Mouse (Mus musculus) lung, postnatal 0 days (tissue): ENCODE results near the gene 4933425L06Rik. TPM values are rescaled to one million over a fixed set of nuclear protein-coding genes. Genes with fewer than 3 reads are reported as not detected.

Source experiments
- ATAC-seq: fragments of 200-750 bp; cut with Nextera tagmentation; 2 replicates; pipeline ENCODE4 v1.8.0; 2017; ENCODE audit warnings: moderate library complexity
- DNase-seq: peaks from one replicate; pipeline ENCODE4 v3.0.0-alpha.2; 2016; ENCODE audit warnings: low spot score
- H3K27ac ChIP-seq: fragments of 300-500 bp; sonication (generic); 2 replicates; pipeline ENCODE4 v1.5.1; 2014; ENCODE audit warnings: antibody characterized with exemption, mild to moderate bottlenecking, low read length, mixed read lengths
- H3K27me3 ChIP-seq: fragments of 300-500 bp; sonication (generic); replicated peaks from 2 replicates; pipeline ENCODE4 v1.6.1; 2014; ENCODE audit warnings: low read length, mixed read lengths; ENCODE audit not compliant: insufficient read depth
- H3K36me3 ChIP-seq: fragments of 300-500 bp; sonication (generic); 2 replicates; pipeline ENCODE4 v1.6.1; 2014; ENCODE audit warnings: low read length, mixed read lengths; ENCODE audit not compliant: insufficient read depth
- H3K4me1 ChIP-seq: fragments of 300-500 bp; sonication (generic); 2 replicates; pipeline ENCODE4 v1.6.1; 2014; ENCODE audit warnings: antibody characterized with exemption, low read depth, low read length, mixed read lengths; ENCODE audit not compliant: insufficient read depth
- H3K4me2 ChIP-seq: fragments of 300-500 bp; sonication (generic); replicated peaks from 2 replicates; pipeline ENCODE4 v1.6.1; 2014; ENCODE audit warnings: low read depth, mild to moderate bottlenecking, low read length, moderate library complexity, mixed read lengths
- H3K4me3 ChIP-seq: fragments of 300-500 bp; sonication (generic); 2 replicates; pipeline ENCODE4 v1.5.1; 2014; ENCODE audit warnings: low read depth, low read length
- H3K9ac ChIP-seq: fragments of 300-500 bp; sonication (generic); replicated peaks from 2 replicates; pipeline ENCODE4 v1.6.1; 2014; ENCODE audit warnings: low read depth, mild to moderate bottlenecking
- H3K9me3 ChIP-seq: fragments of 300-500 bp; sonication (generic); 2 replicates; pipeline ENCODE4 v1.6.1; 2016; ENCODE audit warnings: low read length, mixed read lengths
- CTCF ChIP-seq: IDR thresholded peaks from 2 replicates; pipeline ENCODE4 v1.5.1; 2016; ENCODE audit warnings: antibody characterized with exemption, mild to moderate bottlenecking
- EP300 ChIP-seq: IDR thresholded peaks from 2 replicates; pipeline ENCODE4 v1.6.1; 2016; ENCODE audit warnings: antibody characterized with exemption, mild to moderate bottlenecking, control low read depth
- WGBS: fragments of 180-500 bp; shearing (Covaris S2); extraction: QIAGEN DNeasy Blood & Tissue Kit; methylation state at CpG from one replicate; pipeline ENCODE4 v1.1.7; 2014; 5-methylcytosine and 5-hydroxymethylcytosine counted together
- polyA plus RNA-seq: library from polyadenylated mRNA; unstranded; fragments of >200 nt; fragmentation: Nextera tagmentation; extraction: Ambion mirVana; gene quantifications from 2 replicates; pipeline ENCODE4 v1.2.1, GENCODE M21; 2015

Gene 4933425L06Rik
- polyA plus RNA-seq, 1 experiment from 2014 or later: not detected

DNA sequence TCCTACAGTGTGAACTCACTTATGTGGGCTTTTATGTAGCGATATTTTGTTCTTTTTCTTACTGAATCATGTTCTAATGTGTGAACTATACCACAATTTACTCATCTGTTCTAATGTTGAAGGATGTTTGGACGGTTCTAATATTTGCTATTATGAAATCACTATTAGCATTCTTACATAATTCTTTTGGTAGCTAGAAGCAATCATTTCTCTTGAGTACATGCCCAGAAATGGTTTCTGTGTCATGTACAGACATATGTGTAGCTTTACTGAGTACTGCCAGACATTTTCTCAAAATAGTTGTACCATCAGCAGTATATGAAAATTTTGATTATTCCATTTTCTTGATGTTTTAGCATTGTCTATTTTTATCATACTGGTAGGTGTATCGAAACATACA is 7.4 kb downstream of the 4933425L06Rik start:
- ATAC-seq: no peak

DNA sequence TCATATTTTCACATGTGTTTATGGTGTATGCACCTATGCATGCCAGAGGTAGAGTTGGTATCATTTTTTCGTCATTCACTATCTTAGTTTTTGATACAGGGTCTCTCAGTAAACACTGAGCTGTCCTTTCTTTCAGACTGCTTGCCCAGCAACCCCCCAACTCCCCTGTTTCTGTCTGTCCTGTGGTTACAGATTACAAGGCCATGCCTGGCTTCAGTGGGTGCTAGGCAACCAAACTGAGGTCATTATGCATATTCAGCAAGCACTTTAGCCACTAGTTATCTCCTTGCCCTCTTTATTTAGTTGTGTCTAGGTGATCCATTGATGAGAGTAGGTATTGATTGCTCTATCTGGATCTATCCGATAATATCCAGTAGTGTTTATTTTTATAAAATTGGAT is 14.4 kb downstream of the 4933425L06Rik start:
- Histone ChIP-seq H3K4me2 (no peak overlapping the region), H3K36me3 (no peaks in the 10 kb centered on the region), H3K27ac (no peak overlapping the region), H3K9me3 (no peaks in the 10 kb centered on the region), H3K4me1 (no peaks in the 10 kb centered on the region), H3K4me3 (no peak overlapping the region), H3K27me3 (no peaks in the 10 kb centered on the region), H3K9ac (no peak overlapping the region)
- ATAC-seq (no peak), DNase-seq (no peak)
- no peak for TF ChIP-seq EP300
- TF ChIP-seq CTCF: no peak
- WGBS: 60% methylated on average over 2 of the region's 2 CpGs

More for the DNA sequence above, 7.4 kb downstream of the 4933425L06Rik start:
- Histone ChIP-seq H3K9me3 (no peaks in the 10 kb centered on the region), H3K4me3 (no peak overlapping the region), H3K4me1 (no peaks in the 10 kb centered on the region), H3K36me3 (no peaks in the 10 kb centered on the region), H3K4me2 (no peak overlapping the region), H3K27me3 (no peaks in the 10 kb centered on the region), H3K27ac (no peak overlapping the region), H3K9ac (no peak overlapping the region)
- 71% methylated on average over 3 of the region's 3 CpGs for WGBS
- no peak for DNase-seq
- TF ChIP-seq CTCF (no peak), EP300 (no peak)

GRCm38 (mm10) chr13:105100705-105101104 is 18.8 kb downstream of the 4933425L06Rik start:
- ATAC-seq: no peak
- H3K4me3 ChIP-seq: no peak overlapping the region
- 82% methylated on average over 4 of the region's 4 CpGs for WGBS

DNA sequence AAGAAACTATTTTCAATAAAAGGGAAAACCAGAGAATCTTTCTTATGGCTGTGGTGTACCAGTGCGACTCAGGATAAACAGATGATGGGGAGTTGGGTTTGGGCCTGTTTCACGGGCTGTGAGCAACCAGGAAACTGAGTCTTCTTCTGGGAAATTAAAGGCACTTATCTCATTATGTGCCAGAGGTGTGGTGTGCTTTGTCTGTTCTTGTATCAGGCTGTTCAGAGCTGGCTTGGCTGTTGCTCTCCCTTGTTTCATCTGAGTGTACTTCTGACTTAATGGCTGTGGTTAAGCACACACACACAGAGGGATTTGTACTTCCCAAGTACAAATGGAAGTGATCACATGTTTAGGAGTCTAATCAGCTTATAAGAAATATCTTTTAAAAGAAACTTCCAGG is 22.5 kb downstream of the 4933425L06Rik start:
- WGBS: 67% methylated on average over 2 of the region's 2 CpGs

More at GRCm38 (mm10) chr13:105100705-105101104, 18.8 kb downstream of the 4933425L06Rik start:
- Histone ChIP-seq H3K9me3 (no peaks in the 10 kb centered on the region), H3K9ac (no peak overlapping the region), H3K4me2 (no peak overlapping the region), H3K27ac (no peak overlapping the region), H3K27me3 (no peaks in the 10 kb centered on the region), H3K36me3 (no peaks in the 10 kb centered on the region), H3K4me1 (no peaks in the 10 kb centered on the region)
- TF ChIP-seq CTCF (no peak), EP300 (no peak)
- DNase-seq: no peak

GRCm38 (mm10) chr13:105111599-105111998 is 29.7 kb downstream of the 4933425L06Rik start:
- DNase-seq (no peak), ATAC-seq (no peak)
- 86% methylated on average over 6 of the region's 6 CpGs for WGBS
- Histone ChIP-seq H3K27me3 (no peaks in the 10 kb centered on the region), H3K9me3 (no peaks in the 10 kb centered on the region), H3K4me1 (no peaks in the 10 kb centered on the region), H3K9ac (no peak overlapping the region), H3K4me3 (no peak overlapping the region), H3K27ac (no peak overlapping the region), H3K36me3 (no peaks in the 10 kb centered on the region), H3K4me2 (no peak overlapping the region)
- TF ChIP-seq EP300: no peak
- no peak for TF ChIP-seq CTCF

More for the DNA sequence above, 22.5 kb downstream of the 4933425L06Rik start:
- Histone ChIP-seq H3K27me3 (no peaks in the 10 kb centered on the region), H3K4me3 (no peak overlapping the region), H3K4me1 (no peaks in the 10 kb centered on the region), H3K36me3 (no peaks in the 10 kb centered on the region), H3K9me3 (no peaks in the 10 kb centered on the region), H3K4me2 (no peak overlapping the region), H3K9ac (no peak overlapping the region), H3K27ac (no peak overlapping the region)
- TF ChIP-seq CTCF (no peak), EP300 (no peak)
- DNase-seq (no peak), ATAC-seq (no peak)

DNA sequence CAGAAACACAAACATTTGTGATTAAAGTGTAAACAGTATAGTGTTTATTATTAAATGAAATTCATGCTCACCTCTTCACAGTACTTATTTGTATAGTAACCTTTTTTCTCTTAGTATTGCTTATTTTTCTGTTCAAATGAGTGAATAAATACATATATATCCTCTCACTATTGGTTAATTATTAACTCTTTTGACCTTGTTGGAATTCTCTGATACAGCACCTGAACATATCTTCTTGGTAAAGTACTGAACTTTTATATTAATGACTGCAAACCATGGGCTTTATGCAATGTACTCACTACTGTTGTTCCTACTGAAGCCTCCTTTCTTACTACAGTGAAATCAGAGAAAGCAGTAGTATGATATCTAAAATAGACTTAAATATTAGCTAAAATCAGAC is 39.7 kb downstream of the 4933425L06Rik start:
- no peaks in the 10 kb centered on the region for H3K9me3 ChIP-seq
- H3K4me2 ChIP-seq: no peak overlapping the region
- H3K9ac ChIP-seq: no peak overlapping the region
- H3K27me3 ChIP-seq: no peaks in the 10 kb centered on the region
- ATAC-seq (no peak), DNase-seq (no peak)
- no peak overlapping the region for H3K27ac ChIP-seq
- no peak for TF ChIP-seq CTCF
- no peak for TF ChIP-seq EP300
- no peak overlapping the region for H3K4me3 ChIP-seq
- no peaks in the 10 kb centered on the region for H3K36me3 ChIP-seq
- no peaks in the 10 kb centered on the region for H3K4me1 ChIP-seq

DNA sequence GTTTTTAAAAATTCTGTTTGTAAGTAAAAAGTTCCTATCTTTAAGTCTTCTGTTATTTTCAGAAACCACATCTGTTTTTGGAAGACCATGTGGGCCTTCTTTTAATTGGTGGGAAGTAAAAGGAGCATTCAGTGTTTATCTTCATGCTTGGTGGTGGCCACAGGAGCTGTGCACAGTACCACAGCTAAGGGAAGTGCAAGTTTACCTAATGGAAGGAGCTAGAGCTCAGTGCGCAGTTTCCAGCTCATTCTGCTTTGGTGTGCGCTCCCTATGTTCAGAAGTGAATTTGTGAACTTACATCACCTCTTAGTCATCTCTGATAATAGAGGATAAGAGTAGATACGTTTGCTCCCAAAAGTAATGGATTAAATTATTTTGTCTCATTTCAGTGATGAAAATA is 40.2 kb downstream of the 4933425L06Rik start:
- ATAC-seq (no peak), DNase-seq (no peak)
- Histone ChIP-seq H3K4me2 (no peak overlapping the region), H3K9ac (no peak overlapping the region), H3K9me3 (no peaks in the 10 kb centered on the region), H3K36me3 (no peaks in the 10 kb centered on the region), H3K27me3 (no peaks in the 10 kb centered on the region), H3K4me3 (no peak overlapping the region), H3K27ac (no peak overlapping the region), H3K4me1 (no peaks in the 10 kb centered on the region)
- TF ChIP-seq CTCF (no peak), EP300 (no peak)
- 75% methylated on average over 3 of the region's 3 CpGs for WGBS
